Mouse (Mus musculus): ENCODE data around the gene Cux2.

The Cux2 gene

GRCm38 (mm10) chr5:122059060-122060017 lies 9.4 kb upstream of the Cux2 start:
- peak; percentile 51 for DNase-seq (ENCODE audit: low read depth, low spot score)

GRCm38 (mm10) chr5:122057622-122058021 lies 7.7 kb upstream of the Cux2 start:
- DNase-seq (ENCODE audit: low read depth, low spot score): no peak

- DNase-seq (ENCODE audit: low read depth, low spot score): no peak
These were observed 6.7 kb upstream of the Cux2 start for GRCm38 (mm10) chr5:122056557-122056956.

- DNase-seq (ENCODE audit: low read depth, low spot score): peak; percentile 61
These were observed 4.4 kb upstream of the Cux2 start for GRCm38 (mm10) chr5:122054130-122054843.

GRCm38 (mm10) chr5:122053587-122053986 lies 3.7 kb upstream of the Cux2 start:
- DNase-seq (ENCODE audit: low read depth, low spot score): no peak

- DNase-seq (ENCODE audit: low read depth, low spot score): no peak
These were observed 867 bp upstream of the Cux2 start for GRCm38 (mm10) chr5:122050832-122051105.

- DNase-seq (ENCODE audit: low read depth, low spot score): peak; percentile 45
These were observed 262 bp downstream of the Cux2 start for GRCm38 (mm10) chr5:122049664-122050016.

- no peak for DNase-seq (ENCODE audit: low read depth, low spot score)
These were observed 927 bp downstream of the Cux2 start for GRCm38 (mm10) chr5:122048686-122049663.

- DNase-seq (ENCODE audit: low read depth, low spot score): no peak
These were observed 1.6 kb downstream of the Cux2 start for GRCm38 (mm10) chr5:122048252-122048651.

- no peak for DNase-seq (ENCODE audit: low read depth, low spot score)
These were observed 2.1 kb downstream of the Cux2 start for GRCm38 (mm10) chr5:122047791-122048190.

- DNase-seq (ENCODE audit: low read depth, low spot score): no peak
These were observed 6.3 kb downstream of the Cux2 start for GRCm38 (mm10) chr5:122043567-122043966.

GRCm38 (mm10) chr5:122035278-122035677 lies 14.6 kb downstream of the Cux2 start:
- DNase-seq (ENCODE audit: low read depth, low spot score): no peak

- no peak for DNase-seq (ENCODE audit: low read depth, low spot score)
These were observed 16.8 kb downstream of the Cux2 start for GRCm38 (mm10) chr5:122033167-122033478.

- no peak for DNase-seq (ENCODE audit: low read depth, low spot score)
These were observed 17.3 kb downstream of the Cux2 start for GRCm38 (mm10) chr5:122032471-122033166.

- DNase-seq (ENCODE audit: low read depth, low spot score): no peak
These were observed 18.8 kb downstream of the Cux2 start for GRCm38 (mm10) chr5:122031146-122031545.

GRCm38 (mm10) chr5:122030640-122031039 lies 19.3 kb downstream of the Cux2 start:
- no peak for DNase-seq (ENCODE audit: low read depth, low spot score)

- no peak for DNase-seq (ENCODE audit: low read depth, low spot score)
These were observed 23.1 kb downstream of the Cux2 start for GRCm38 (mm10) chr5:122026771-122027170.

GRCm38 (mm10) chr5:122026284-122026683 lies 23.6 kb downstream of the Cux2 start:
- DNase-seq (ENCODE audit: low read depth, low spot score): no peak

GRCm38 (mm10) chr5:122025117-122025516 lies 24.8 kb downstream of the Cux2 start:
- no peak for DNase-seq (ENCODE audit: low read depth, low spot score)

GRCm38 (mm10) chr5:122019288-122019687 lies 30.6 kb downstream of the Cux2 start:
- no peak for DNase-seq (ENCODE audit: low read depth, low spot score)

GRCm38 (mm10) chr5:122017778-122018177 lies 32.1 kb downstream of the Cux2 start:
- no peak for DNase-seq (ENCODE audit: low read depth, low spot score)
